Mouse (Mus musculus): ENCODE results near the gene Gm17509. TPM values are rescaled to one million over a fixed set of nuclear protein-coding genes. Genes with fewer than 3 reads are reported as not detected.

The Gm17509 gene
- polyA plus RNA-seq, 1 experiment from 2014 or later: 0.59 TPM

Other genes with a start within 250 kb of the Gm17509 start
- 18.0 and 19.4 TPM in 2 replicates for gene Parp8, start 195.5 kb downstream of the Gm17509 start, polyA plus RNA-seq (2015; fragmentation: Nextera tagmentation; extraction: Ambion mirVana)
- 6.8 and 10.2 TPM in 2 replicates for gene Emb, start 12.5 kb downstream of the Gm17509 start, polyA plus RNA-seq (2015; fragmentation: Nextera tagmentation; extraction: Ambion mirVana)

Measured in forebrain, embryonic 15.5 days (tissue).